Mouse (Mus musculus) spleen, adult 2 months (tissue): ENCODE results near the gene Cacna2d2.

Experiments
- CTCF ChIP-seq: fragments of 200-500 bp; IDR thresholded peaks from 2 replicates; pipeline ENCODE4 v1.5.1; 2011; ENCODE audit warnings: mild to moderate bottlenecking, inconsistent platforms; ENCODE audit not compliant: insufficient read depth, insufficient read length, insufficient replicate concordance; ENCODE audit errors: extremely low read depth
- POLR2A ChIP-seq: fragments of 200-500 bp; IDR thresholded peaks from 2 replicates; pipeline ENCODE4 v1.6.1; 2011; ENCODE audit warnings: low read depth, low read length, inconsistent platforms

- TF ChIP-seq POLR2A (no peak), CTCF (no peak)
Observed at GRCm38 (mm10) chr9:107500708-107501286, 101.4 kb downstream of the Cacna2d2 start.
